Mouse (Mus musculus): ENCODE results near the gene Tbcc.
A peak's percentile ranks its signal among the peaks of the same experiment; 100 is the strongest.

Tbcc gene

DNA sequence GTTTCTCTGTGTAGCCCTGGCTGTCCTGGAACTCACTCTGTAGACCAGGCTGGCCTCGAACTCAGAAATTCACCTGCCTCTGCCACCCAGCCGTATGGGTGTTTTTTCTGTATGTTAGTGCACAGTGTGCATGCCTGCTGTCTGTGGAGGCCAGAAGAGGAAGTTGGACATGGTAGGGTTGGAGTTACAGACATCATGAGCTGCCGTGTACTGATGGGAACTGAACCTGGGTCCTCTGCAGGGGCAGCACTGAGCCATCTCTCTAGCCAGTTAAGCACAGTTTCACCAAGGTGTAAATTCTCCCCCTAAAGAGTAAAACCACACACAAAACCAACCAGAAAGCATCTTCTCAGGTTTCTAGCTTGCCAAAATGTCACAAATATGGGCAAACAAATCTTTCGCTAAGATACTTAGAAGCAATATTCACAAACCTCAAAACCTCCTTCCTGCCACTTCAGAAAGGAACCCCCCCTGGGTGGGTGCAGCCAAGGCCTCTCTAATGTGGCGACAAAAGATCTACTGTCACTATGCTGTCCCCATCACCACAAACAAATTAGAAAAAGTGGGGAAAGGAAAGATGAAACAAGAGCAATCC is 20.2 kb upstream of the Tbcc start:
- no peak for DNase-seq (ENCODE audit: low read depth, low spot score)

DNA sequence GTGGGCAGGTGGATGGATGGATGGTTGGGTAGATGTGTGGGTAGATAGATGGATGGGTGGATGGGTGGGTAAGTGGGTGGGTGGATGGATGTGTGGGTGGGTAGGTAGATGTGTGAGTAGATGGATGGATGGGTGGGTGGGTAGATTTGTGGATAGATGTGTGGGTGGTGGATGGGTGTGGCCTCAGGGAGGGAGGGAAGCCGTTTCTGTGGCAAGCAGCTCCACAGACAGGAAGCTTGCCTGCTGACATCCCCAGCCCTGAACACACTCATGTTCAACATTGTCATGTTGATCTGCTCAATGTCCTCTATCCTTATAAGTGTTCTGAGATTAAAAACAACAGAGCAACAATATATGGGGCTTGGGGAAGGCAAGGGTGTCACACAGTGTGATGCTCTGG is 19.6 kb upstream of the Tbcc start:
- no peak for DNase-seq (ENCODE audit: low read depth, low spot score)

DNA sequence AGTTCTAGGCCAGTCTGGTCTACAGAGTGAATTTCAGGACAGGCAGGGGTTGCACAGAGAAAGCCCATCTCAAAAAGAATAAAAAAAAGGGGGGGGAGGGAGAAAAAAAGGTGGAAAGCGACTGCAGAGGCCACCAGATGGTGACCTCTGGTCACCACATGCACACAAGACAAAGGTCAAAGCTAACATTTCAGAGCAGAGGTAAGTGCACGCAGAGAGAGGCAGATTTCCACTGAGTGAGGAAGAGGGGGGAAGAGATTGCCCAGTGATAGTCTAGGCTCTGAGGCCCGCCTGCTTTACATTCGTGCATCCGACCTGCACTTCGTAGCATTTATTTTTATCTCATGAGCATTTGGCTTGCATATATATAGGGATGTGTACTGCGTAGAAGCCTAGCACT is 17.7 kb upstream of the Tbcc start:
- no peak for DNase-seq (ENCODE audit: low read depth, low spot score)

DNA sequence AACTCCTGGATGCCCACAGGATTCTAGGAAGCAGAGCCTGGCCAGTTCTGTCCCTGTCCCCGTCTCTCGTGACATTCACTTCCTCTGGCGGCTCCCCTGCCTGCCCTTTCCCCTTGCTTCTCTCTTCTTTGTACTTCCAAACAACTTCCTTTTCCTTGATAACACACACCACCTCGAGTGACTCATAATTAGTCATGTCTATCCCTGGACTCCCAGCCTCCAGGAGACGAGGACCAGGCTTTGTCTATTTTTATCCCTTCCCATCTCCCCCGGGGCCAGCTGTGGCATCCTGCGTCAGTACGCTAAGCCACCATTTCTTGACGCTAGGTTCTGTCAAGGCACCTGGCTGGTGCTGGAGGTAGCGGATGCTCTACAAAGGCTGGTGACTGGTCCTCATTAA is 16.4 kb upstream of the Tbcc start:
- DNase-seq (ENCODE audit: low read depth, low spot score) = no peak

DNA sequence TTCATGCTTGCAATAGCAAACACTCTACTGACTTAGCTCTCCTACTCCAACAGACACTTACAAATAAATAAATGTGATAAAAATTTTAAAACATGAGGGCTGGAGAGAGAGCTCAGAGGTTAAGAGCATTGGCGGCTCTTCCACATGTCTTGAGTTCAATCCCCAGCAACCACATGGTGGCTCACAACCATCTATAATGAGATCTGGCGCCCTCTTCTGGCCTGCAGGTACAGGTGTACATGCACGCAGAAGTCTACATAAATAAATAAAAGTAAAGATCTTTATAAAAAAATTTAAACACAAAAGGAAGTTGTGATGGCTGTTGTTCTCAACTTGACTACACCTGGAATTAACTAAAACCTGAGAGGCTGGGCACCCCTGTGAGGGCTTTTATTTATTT is 14.9 kb upstream of the Tbcc start:
- DNase-seq (ENCODE audit: low read depth, low spot score) = no peak

DNA sequence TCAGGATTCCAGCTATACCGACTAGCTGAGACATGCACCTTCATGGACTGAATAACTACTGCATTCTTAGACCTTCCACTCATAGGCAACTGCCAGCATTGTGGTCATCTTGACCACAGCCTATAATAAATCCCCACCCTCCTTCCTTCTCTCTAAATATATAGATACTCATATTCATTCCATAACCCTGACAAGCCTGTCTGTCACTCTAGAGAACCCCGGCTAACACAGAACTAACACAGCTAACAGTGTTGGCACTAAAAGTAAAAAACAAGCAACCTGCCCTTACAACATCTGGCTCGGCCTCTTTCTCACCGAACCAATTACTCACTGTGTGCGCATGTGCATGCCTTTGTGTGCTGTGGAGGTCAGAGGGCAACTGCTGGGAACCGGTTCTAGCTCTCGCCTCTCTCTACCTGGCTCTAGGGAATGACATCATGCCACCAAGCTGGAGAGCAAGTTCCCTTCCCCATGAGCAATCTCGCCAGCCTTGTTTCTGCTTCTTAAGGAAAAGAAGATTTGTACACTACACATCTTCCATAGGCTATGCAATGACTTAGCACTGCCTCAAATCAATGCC is 14.0 kb upstream of the Tbcc start:
- DNase-seq (ENCODE audit: low read depth, low spot score) = no peak

DNA sequence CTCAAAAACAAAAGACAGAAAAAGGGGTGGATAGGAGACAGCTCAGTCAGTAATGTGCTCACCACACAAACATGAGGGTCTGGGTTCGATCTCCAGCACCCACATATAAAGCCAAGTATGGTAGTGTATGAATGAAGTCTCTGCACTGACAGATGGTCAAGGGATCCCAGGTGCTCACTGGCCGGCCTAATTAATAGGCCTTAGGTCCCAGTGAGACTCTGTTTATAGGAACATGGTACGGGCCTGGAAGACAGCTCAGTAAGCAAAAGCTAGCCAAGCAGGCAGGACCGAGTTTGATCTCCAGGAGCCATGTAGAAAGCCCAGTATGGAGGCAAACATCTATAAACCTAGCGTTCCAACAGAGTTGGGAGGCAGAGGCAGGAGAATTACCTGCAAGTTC is 13.4 kb upstream of the Tbcc start:
- no peak for DNase-seq (ENCODE audit: low read depth, low spot score)

DNA sequence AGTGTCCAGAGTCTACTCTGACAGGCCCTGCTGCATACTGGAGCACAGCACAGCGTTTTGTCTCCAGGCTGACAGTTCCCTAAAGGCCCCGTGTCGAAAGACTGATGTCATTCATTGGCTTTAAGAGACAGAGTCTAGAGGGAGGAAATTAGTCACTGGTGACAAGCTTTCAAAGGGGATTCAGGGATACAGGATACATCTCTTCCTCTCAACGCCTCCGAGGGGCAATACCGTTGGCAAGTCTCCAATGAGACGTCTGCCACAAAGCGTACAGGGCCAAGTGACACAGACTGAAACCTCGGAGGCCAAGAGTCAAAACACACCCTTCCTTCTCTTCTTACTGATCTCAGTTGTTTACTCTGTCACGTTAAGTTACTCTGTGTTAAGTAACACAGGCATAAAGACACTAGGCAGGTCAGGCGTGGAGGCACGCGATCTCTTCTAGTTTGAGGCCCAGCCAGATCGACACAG is 10.6 kb upstream of the Tbcc start:
- no peak for DNase-seq (ENCODE audit: low read depth, low spot score)

DNA sequence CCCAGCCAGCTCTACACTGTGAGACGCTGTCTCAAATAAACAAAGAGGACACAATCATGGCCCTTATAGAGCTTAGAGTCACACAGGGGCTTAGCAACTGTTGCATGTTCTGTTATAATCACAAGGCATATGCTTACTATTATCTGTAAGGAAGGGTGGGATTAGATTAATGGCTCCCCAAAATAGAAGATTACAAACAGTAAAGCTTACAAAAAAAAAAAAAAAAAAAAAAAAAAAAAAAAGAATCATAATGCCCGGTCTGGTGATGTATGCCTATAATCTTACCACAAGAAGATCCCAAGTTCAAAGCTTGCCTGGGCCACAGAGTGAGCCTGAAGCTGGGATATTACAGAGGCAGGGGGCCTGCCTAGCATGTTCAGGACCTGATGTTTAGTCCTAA is 10.2 kb upstream of the Tbcc start:
- no peak for DNase-seq (ENCODE audit: low read depth, low spot score)

DNA sequence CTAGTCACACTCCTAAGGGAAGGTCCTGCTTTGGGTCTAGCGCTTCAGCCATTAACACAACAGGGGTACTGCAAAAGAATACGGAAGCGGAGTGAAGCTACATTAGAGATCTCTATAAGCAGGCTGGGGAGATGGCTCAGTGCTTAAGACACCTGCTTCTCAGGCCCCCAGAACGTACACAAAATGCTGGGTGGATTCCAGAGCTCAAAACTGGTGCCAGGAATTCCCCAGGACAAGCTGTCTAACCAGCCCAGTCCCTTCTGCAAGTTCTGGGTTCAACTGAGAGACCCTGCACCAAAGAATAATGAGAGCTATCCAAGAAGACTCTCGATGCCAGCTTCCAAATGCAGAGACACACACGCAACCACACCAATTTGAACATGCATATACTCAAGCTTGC is 8.8 kb upstream of the Tbcc start:
- DNase-seq (ENCODE audit: low read depth, low spot score) = no peak

DNA sequence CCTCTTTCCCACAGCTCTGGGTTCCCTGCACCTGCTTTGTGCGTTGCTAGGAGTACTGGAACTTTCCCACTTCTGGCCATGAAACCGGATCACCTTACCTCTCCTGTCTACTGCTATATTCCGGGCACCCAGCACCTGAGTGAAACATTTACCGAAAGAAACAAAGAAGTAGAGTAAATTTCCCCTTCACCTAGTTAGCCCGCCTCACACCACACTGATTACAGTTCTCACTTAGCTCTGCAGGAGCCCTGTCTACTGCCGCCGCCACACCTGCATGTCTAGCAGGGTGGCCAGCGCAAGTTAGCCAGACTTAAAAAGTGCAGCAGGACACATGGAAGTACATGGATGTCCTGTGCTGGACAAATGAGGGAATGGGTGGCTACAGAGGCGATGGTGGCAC is 7.4 kb upstream of the Tbcc start:
- DNase-seq (ENCODE audit: low read depth, low spot score) = no peak

DNA sequence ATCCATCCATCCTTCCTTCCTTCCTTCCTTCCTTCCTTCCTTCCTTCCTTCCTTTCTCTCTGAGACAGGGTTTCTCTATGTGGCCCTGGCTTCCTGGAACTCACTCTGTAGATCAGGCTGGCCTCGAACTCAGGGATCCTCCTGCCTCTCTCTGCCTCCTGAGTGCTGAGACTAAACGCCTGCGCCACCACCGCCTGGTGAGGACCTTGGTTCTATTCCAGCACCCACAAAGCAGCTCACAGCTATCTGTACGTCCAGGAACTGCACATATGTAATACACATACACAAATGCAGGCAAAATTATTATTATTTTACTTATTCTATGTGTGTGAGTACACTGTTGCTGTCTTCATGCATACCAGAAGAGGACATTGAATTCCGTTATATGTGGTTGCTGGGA is 5.7 kb upstream of the Tbcc start:
- no peak for DNase-seq (ENCODE audit: low read depth, low spot score)

DNA sequence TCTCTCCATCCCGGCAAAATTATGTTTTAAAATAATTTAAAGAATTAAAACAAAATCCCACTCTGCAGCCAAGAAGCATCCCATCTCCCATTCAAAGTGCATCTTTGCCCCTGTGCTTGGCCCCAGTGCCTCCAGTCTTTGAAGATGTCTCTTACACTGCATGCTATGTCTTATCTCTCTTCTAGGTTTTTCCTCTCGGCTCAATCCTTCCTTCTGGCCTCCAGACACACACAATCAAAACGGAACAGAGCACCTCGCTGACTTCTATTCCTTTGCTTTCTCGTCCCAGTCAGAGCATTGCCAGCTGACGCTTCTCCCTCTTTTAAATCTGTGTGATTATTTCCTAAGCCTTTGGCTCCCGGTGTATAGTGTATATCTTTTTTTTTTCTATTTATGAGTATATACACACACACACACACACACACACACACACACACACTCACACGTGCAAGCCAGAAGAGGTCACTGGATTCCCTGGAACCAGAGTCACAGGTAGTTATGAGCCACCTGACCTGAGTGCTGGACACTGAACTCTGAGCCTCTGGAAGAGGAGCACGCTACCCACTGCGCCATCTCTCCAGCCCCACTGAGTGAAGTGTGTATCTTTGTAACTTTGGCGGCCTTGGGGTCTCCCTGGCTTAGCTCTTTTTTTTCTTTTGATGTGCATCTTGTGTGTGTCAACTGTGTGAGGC is 5.1 kb upstream of the Tbcc start:
- DNase-seq (ENCODE audit: low read depth, low spot score) = no peak

DNA sequence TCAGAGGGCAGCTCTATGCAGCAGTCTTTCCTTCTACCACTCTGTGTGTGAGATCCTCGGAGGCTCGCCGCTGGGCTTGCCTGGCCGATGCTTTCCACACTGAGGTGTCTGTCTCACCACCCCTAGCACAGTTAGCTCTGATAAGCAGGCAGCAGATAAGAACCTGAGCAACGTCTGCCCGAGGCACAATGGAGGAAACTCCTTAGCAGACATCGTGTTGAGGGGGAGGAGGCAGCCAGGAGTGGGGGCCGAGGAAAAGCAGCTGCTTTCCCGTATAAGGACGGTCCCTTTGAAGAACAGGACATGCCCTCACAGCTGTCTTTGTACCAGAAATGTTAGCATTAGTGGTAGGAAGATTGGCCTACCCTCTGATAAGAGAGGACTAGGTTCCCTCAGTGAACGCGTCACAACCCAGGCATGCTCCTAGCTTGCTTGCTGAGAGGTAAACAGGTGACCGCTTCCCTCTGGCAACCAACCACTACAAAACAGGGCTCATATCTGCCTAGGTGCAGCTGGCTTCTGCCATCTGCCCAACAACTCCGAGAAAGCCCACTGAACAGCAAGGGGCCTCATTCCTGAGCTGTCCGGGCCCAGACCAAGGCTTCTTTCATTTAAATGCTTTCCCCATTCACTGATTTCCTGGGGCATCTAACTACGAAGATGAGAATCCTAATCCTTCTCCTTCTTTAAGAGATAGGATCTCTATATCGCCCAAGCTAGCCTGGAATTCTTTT is 4.4 kb upstream of the Tbcc start:
- no peak for DNase-seq (ENCODE audit: low read depth, low spot score)

DNA sequence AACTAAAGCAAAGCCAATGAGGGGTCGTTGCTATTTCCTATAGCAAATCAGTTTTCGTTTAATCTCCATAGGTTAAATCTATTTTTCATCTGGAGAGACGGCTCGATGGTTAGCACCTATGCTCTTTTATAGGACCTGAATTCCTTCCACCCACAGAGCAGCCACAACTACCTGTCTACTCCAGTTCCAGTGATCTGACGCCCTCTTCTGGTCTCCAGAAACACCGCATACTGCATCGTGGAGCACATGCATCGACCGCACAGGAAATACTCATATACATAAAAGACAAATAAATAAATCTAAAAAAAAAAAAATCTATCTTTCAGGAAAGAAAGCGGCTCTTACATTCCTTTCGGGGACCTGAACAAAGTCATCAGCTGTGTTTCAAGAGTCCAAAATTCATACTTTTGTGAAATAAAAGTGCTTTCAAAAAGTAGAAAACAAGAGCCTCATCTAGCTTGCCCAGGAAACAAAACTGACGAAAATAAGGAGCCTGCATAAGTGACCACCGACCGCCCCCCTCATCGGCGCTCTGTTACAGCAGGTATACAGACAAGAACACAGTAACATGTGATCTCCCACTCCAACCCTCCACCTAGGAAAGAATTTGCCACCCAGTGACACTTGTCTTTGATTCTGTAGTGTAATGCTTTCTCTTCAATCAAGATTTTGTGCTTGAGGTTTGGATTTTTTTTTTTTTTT is 1.8 kb upstream of the Tbcc start:
- DNase-seq (ENCODE audit: low read depth, low spot score) = peak; percentile 47

DNA sequence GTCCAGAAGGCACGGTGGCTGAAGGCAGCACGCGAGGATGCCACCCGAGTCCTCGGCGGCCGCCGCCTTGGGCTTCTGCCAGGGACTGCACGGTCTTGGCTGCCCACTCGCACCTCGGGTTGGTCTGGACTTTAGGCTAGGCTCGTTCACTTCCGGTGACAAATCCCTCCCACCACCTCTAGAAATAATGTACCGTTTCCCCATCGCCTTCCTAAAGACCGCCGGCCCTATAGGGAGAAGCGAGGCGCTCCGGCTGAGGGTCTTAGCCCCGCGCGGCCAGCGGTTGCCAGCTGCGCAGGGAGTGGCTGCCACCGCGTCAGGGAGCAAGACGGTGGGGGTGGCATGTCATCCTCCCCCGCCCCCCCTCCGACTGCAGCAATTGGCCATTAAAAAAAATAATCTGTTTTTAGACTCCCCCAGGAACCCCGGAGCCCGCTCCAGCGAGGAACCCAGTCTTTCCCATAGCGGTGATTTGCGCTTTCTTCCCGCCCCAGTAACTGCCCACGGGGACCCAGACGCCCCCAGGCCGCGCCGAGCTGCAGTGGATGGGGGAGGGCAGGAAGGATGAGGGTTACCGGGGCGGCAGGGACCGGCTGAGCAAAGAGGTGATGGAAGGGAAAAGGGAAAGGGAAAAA is 917 bp upstream of the Tbcc start:
- DNase-seq (ENCODE audit: low read depth, low spot score) = no peak

DNA sequence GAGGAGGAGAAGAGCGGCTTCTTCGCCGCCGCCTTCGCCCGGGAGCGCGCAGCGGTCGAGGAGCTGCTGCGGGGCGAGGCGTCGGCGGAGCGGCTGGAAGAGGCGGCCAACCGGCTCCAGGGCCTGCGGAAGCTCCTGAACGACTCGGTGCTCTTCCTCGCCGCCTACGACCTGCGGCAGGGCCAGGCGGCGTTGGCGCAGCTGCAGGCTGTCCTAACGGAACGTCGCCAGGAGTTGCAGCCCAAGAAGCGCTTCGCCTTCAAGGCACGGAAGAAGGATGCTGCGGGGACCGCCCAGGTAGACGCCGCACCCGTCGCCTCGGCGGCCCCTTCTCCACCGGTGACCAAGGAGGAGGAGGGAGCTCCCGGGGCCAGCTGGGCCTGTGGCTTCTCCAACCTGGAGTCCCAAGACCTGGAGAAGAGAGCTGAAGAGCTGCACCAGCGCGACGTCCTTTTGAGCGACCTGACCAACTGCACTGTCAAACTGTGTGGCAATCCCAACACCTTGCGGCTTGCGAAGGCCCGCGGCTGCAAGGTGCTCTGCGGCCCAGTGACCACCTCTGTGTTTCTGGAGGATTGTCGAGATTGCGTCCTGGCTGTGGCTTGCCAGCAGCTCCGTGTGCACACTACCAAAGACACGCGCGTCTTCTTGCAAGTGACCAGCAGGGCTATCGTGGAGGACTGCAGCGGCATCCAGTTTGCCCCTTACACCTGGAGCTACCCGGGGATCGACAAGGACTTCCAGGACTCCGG is 535 bp downstream of the Tbcc start:
- DNase-seq (ENCODE audit: low read depth, low spot score) = peak; percentile 48

DNA sequence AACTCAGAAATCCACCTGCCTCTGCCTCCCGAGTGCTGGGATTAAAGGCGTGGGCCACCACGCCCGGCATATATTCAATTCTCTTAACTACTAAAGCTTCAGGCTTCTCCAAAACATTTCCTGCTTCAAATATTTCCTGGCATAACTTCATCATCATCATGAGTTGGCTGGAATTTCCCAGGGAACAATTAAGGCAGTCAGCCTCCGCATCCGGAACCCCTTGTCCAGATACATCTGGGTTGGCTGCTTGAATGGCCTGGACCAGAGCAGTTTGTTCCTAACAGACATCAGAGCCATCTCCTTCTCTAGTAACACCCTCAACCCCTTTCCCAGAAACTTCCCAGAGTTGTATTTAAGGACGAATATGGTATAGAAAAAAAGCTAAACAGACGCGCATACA is 4.9 kb downstream of the Tbcc start:
- no peak for DNase-seq (ENCODE audit: low read depth, low spot score)

DNA sequence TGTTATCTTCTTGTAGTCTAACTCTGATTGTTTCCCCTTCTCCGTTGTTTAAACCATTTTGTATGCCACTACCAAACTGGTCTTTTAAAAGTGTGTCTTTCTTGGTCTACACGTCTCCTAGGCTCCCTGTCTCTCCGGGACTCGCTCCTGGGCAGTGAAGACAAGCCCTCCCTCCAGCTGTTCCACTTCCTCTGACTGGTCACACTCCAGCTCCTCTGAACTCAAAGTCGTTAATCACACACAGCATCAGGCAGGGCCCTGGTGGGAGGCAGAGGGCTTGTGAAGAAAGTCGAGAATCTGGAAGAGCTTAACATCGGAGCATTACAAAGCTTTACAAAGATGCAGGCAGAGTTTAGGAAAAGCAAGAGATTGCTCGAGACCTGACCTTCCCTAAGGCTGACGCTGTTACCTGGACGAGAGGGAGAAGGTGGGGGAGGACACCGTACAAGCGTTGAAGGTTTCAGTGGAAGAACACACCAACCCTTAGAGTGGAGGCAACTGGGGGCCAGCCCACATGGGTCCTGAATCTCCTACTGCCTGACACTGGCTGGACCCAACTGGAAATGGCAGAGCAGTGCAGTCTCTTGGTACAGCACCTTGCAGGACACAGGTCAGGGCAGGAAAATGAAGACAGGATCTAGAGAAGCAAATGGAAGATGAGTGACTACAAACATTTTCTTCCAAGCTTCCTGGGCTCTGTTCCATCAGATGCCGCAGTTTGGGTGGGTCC is 6.9 kb downstream of the Tbcc start:
- DNase-seq (ENCODE audit: low read depth, low spot score) = no peak

DNA sequence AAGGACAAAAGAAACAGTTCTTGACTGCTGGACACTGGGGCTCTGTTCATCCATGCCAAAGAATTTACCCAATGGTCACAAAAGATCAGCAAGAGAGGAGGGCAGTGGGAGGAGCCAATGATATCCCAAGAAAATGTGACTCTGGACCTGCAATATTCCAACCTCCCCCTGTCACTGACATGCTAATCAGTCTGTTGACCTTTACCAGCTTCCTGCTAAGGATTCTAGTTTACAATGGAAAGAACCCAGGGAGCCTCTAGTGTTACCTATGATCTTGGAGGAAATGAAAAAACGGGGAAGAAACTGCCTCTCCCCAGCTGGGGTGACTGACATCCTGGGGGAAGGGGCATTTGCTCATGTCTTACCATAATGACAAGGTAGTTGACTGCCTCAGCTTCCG is 10.5 kb downstream of the Tbcc start:
- no peak for DNase-seq (ENCODE audit: low read depth, low spot score)
